Mouse (Mus musculus): ENCODE results near the gene Cdca5. TPM values are rescaled to one million over a fixed set of nuclear protein-coding genes. Genes with fewer than 3 reads are reported as not detected.
"Not testable (repeated sequence)": the region's sequence is repeated elsewhere in the genome, so short reads cannot be mapped to it uniquely, and the experiment has no call there.

Gene Cdca5
- 45.8 and 51.5 TPM in 2 replicates for polyA plus RNA-seq (2014; fragmentation: Nextera tagmentation; extraction: Ambion mirVana)

- Histone ChIP-seq H3K36me3 (ENCODE audit: control insufficient read depth, insufficient read depth, low read length) (no peaks in the 10 kb centered on the region; the same call in 1 of the 2 replicates), H3K4me2 (replicated peaks; ENCODE audit: low read depth, low read length) (peak within 1 kb of the TSS; percentile 90), H3K27me3 (ENCODE audit: control insufficient read depth, insufficient read depth, low read length) (no peaks in the 10 kb centered on the region), H3K9me3 (ENCODE audit: control insufficient read depth, low read length) (no peaks in the 10 kb centered on the region), H3K4me3 (ENCODE audit: low read depth, low read length) (peak within 1 kb of the TSS; percentile 78), H3K4me1 (replicated peaks; ENCODE audit: control insufficient read depth, insufficient read depth, low read length) (peaks cover 6% of the 10 kb centered on the region), H3K27ac (ENCODE audit: low read depth, low read length) (peak within 1 kb of the TSS; percentile 58; the same call in 1 of the 2 replicates), H3K9ac (ENCODE audit: low read depth, low read length) (peak within 1 kb of the TSS; percentile 73)
- peak; percentile 100 for DNase-seq (ENCODE audit: low spot score)
- peak; percentile 89 for ATAC-seq (ENCODE audit: low FRiP score)
- under 1% methylated on average over 58 of the region's 58 CpGs for WGBS
Measured at GRCm38 (mm10) chr19:6084478-6085248, at the start of gene Cdca5, which contains the start of gene Zfpl1. Gene Cdca5 (plus strand): TSS chr19:6084983. Gene Zfpl1 (minus strand): TSS chr19:6084956.

- no peak for DNase-seq (ENCODE audit: low spot score)
- no peak overlapping the region for H3K4me2 ChIP-seq (replicated peaks; ENCODE audit: low read depth, low read length)
- H3K9me3 ChIP-seq (ENCODE audit: control insufficient read depth, low read length): no peaks in the 10 kb centered on the region
- 79% methylated on average over 9 of the region's 9 CpGs for WGBS
- no peaks in the 10 kb centered on the region for H3K27me3 ChIP-seq (ENCODE audit: control insufficient read depth, insufficient read depth, low read length)
- no peaks in the 10 kb centered on the region for H3K4me1 ChIP-seq (replicated peaks; ENCODE audit: control insufficient read depth, insufficient read depth, low read length)
- H3K36me3 ChIP-seq (ENCODE audit: control insufficient read depth, insufficient read depth, low read length): no peaks in the 10 kb centered on the region
- H3K9ac ChIP-seq (ENCODE audit: low read depth, low read length): no peak overlapping the region
- H3K27ac ChIP-seq (ENCODE audit: low read depth, low read length): no peak overlapping the region
- no peak overlapping the region for H3K4me3 ChIP-seq (ENCODE audit: low read depth, low read length)
- no peak for ATAC-seq (ENCODE audit: low FRiP score)
Measured at GRCm38 (mm10) chr19:6035966-6036585, 48.7 kb upstream of the Cdca5 start.

GRCm38 (mm10) chr19:6037695-6038094 is 47.1 kb upstream of the Cdca5 start:
- Histone ChIP-seq H3K4me2 (replicated peaks; ENCODE audit: low read depth, low read length) (no peak overlapping the region), H3K4me3 (ENCODE audit: low read depth, low read length) (no peak overlapping the region), H3K9ac (ENCODE audit: low read depth, low read length) (no peak overlapping the region), H3K4me1 (replicated peaks; ENCODE audit: control insufficient read depth, insufficient read depth, low read length) (no peaks in the 10 kb centered on the region), H3K36me3 (ENCODE audit: control insufficient read depth, insufficient read depth, low read length) (no peaks in the 10 kb centered on the region), H3K9me3 (ENCODE audit: control insufficient read depth, low read length) (no peaks in the 10 kb centered on the region), H3K27me3 (ENCODE audit: control insufficient read depth, insufficient read depth, low read length) (no peaks in the 10 kb centered on the region), H3K27ac (ENCODE audit: low read depth, low read length) (no peak overlapping the region)
- DNase-seq (ENCODE audit: low spot score) (no peak), ATAC-seq (ENCODE audit: low FRiP score) (no peak)

GRCm38 (mm10) chr19:6038326-6038725 is 46.5 kb upstream of the Cdca5 start:
- Histone ChIP-seq H3K9ac (ENCODE audit: low read depth, low read length) (no peak overlapping the region), H3K4me2 (replicated peaks; ENCODE audit: low read depth, low read length) (no peak overlapping the region), H3K27me3 (ENCODE audit: control insufficient read depth, insufficient read depth, low read length) (no peaks in the 10 kb centered on the region), H3K9me3 (ENCODE audit: control insufficient read depth, low read length) (no peaks in the 10 kb centered on the region), H3K4me1 (replicated peaks; ENCODE audit: control insufficient read depth, insufficient read depth, low read length) (no peaks in the 10 kb centered on the region), H3K27ac (ENCODE audit: low read depth, low read length) (no peak overlapping the region), H3K36me3 (ENCODE audit: control insufficient read depth, insufficient read depth, low read length) (no peaks in the 10 kb centered on the region), H3K4me3 (ENCODE audit: low read depth, low read length) (no peak overlapping the region)
- 88% methylated on average over 7 of the region's 7 CpGs for WGBS
- no peak for ATAC-seq (ENCODE audit: low FRiP score)
- DNase-seq (ENCODE audit: low spot score): no peak

GRCm38 (mm10) chr19:6040002-6040401 is 44.8 kb upstream of the Cdca5 start:
- Histone ChIP-seq H3K4me3 (ENCODE audit: low read depth, low read length) (no peak overlapping the region), H3K4me1 (replicated peaks; ENCODE audit: control insufficient read depth, insufficient read depth, low read length) (no peaks in the 10 kb centered on the region; the same call in 1 of the 2 replicates), H3K9me3 (ENCODE audit: control insufficient read depth, low read length) (no peaks in the 10 kb centered on the region), H3K27ac (ENCODE audit: low read depth, low read length) (no peak overlapping the region), H3K36me3 (ENCODE audit: control insufficient read depth, insufficient read depth, low read length) (no peaks in the 10 kb centered on the region), H3K4me2 (replicated peaks; ENCODE audit: low read depth, low read length) (no peak overlapping the region), H3K27me3 (ENCODE audit: control insufficient read depth, insufficient read depth, low read length) (no peaks in the 10 kb centered on the region), H3K9ac (ENCODE audit: low read depth, low read length) (no peak overlapping the region)
- DNase-seq (ENCODE audit: low spot score) (no peak), ATAC-seq (ENCODE audit: low FRiP score) (no peak)

GRCm38 (mm10) chr19:6042293-6042692 is 42.5 kb upstream of the Cdca5 start:
- no peak overlapping the region for H3K4me2 ChIP-seq (replicated peaks; ENCODE audit: low read depth, low read length)
- H3K9me3 ChIP-seq (ENCODE audit: control insufficient read depth, low read length): no peaks in the 10 kb centered on the region
- H3K27me3 ChIP-seq (ENCODE audit: control insufficient read depth, insufficient read depth, low read length): no peaks in the 10 kb centered on the region
- ATAC-seq (ENCODE audit: low FRiP score): no peak
- H3K9ac ChIP-seq (ENCODE audit: low read depth, low read length): no peak overlapping the region
- H3K4me1 ChIP-seq (replicated peaks; ENCODE audit: control insufficient read depth, insufficient read depth, low read length): no peaks in the 10 kb centered on the region; the same call in none of the 2 replicates
- H3K27ac ChIP-seq (ENCODE audit: low read depth, low read length): no peak overlapping the region
- no peaks in the 10 kb centered on the region for H3K36me3 ChIP-seq (ENCODE audit: control insufficient read depth, insufficient read depth, low read length)
- no peak for DNase-seq (ENCODE audit: low spot score)
- no peak overlapping the region for H3K4me3 ChIP-seq (ENCODE audit: low read depth, low read length)
- WGBS: 86% methylated on average over 9 of the region's 9 CpGs

GRCm38 (mm10) chr19:6044102-6044501 is 40.7 kb upstream of the Cdca5 start:
- H3K4me2 ChIP-seq (replicated peaks; ENCODE audit: low read depth, low read length); H3K9ac ChIP-seq (ENCODE audit: low read depth, low read length); H3K36me3 ChIP-seq (ENCODE audit: control insufficient read depth, insufficient read depth, low read length); DNase-seq (ENCODE audit: low spot score); H3K27ac ChIP-seq (ENCODE audit: low read depth, low read length); H3K9me3 ChIP-seq (ENCODE audit: control insufficient read depth, low read length); ATAC-seq (ENCODE audit: low FRiP score); H3K27me3 ChIP-seq (ENCODE audit: control insufficient read depth, insufficient read depth, low read length); H3K4me1 ChIP-seq (replicated peaks; ENCODE audit: control insufficient read depth, insufficient read depth, low read length); H3K4me3 ChIP-seq (ENCODE audit: low read depth, low read length): not testable (repeated sequence)
- 70% methylated on average over 4 of the region's 4 CpGs for WGBS

- Histone ChIP-seq H3K4me3 (ENCODE audit: low read depth, low read length) (peak overlapping the region; percentile 93), H3K9ac (ENCODE audit: low read depth, low read length) (peak overlapping the region; percentile 91), H3K27me3 (ENCODE audit: control insufficient read depth, insufficient read depth, low read length) (no peaks in the 10 kb centered on the region), H3K36me3 (ENCODE audit: control insufficient read depth, insufficient read depth, low read length) (peaks cover 13% of the 10 kb centered on the region; the same call in 1 of the 2 replicates), H3K4me1 (replicated peaks; ENCODE audit: control insufficient read depth, insufficient read depth, low read length) (peaks cover 8% of the 10 kb centered on the region), H3K27ac (ENCODE audit: low read depth, low read length) (peak overlapping the region; percentile 97), H3K4me2 (replicated peaks; ENCODE audit: low read depth, low read length) (peak overlapping the region; percentile 96), H3K9me3 (ENCODE audit: control insufficient read depth, low read length) (no peaks in the 10 kb centered on the region)
- no peak for DNase-seq (ENCODE audit: low spot score)
- 24% methylated on average over 20 of the region's 20 CpGs for WGBS
- peak; percentile 46 for ATAC-seq (ENCODE audit: low FRiP score)
Measured at GRCm38 (mm10) chr19:6045366-6046293, 39.2 kb upstream of the Cdca5 start.
